Mouse (Mus musculus): ENCODE measurements around the gene Fxyd5.

Fxyd5 gene

GRCm38 (mm10) chr7:31041023-31041407 lies 1.3 kb downstream of the Fxyd5 start:
- DNase-seq (ENCODE audit: low spot score in 2 of 2) = no peak

- no peak for DNase-seq (ENCODE audit: low spot score in 2 of 2)
Observed at GRCm38 (mm10) chr7:31040281-31041022, 1.8 kb downstream of the Fxyd5 start.

GRCm38 (mm10) chr7:31039011-31039410 lies 3.3 kb downstream of the Fxyd5 start:
- DNase-seq (ENCODE audit: low spot score in 2 of 2) = no peak

- DNase-seq (ENCODE audit: low spot score in 2 of 2) = no peak
Observed at GRCm38 (mm10) chr7:31037675-31038074, 4.6 kb downstream of the Fxyd5 start.

- DNase-seq (ENCODE audit: low spot score in 2 of 2) = no peak
Observed at GRCm38 (mm10) chr7:31036917-31037316, 5.4 kb downstream of the Fxyd5 start.

GRCm38 (mm10) chr7:31035291-31035690 lies 7.0 kb downstream of the Fxyd5 start:
- DNase-seq (ENCODE audit: low spot score in 2 of 2) = no peak

GRCm38 (mm10) chr7:31034789-31035188 lies 7.5 kb downstream of the Fxyd5 start:
- DNase-seq (ENCODE audit: low spot score in 2 of 2) = no peak

GRCm38 (mm10) chr7:31033409-31034165 lies 8.7 kb downstream of the Fxyd5 start:
- DNase-seq (ENCODE audit: low spot score in 2 of 2) = no peak

GRCm38 (mm10) chr7:31031731-31032130 lies 10.6 kb downstream of the Fxyd5 start:
- no peak for DNase-seq (ENCODE audit: low spot score in 2 of 2)

GRCm38 (mm10) chr7:31030717-31031116 lies 11.6 kb downstream of the Fxyd5 start:
- no peak for DNase-seq (ENCODE audit: low spot score in 2 of 2)

- DNase-seq (ENCODE audit: low spot score in 2 of 2) = no peak
Observed at GRCm38 (mm10) chr7:31028609-31029008, 13.7 kb downstream of the Fxyd5 start.

- DNase-seq (ENCODE audit: low spot score in 2 of 2) = peak; percentile 68 to 81
Observed at GRCm38 (mm10) chr7:31017104-31017901, 25.0 kb downstream of the Fxyd5 start.

- no peak for DNase-seq (ENCODE audit: low spot score in 2 of 2)
Observed at GRCm38 (mm10) chr7:31012971-31013370, 29.3 kb downstream of the Fxyd5 start.

- DNase-seq (ENCODE audit: low spot score in 2 of 2) = no peak
Observed at GRCm38 (mm10) chr7:31008889-31009288, 33.4 kb downstream of the Fxyd5 start.

- DNase-seq (ENCODE audit: low spot score in 2 of 2) = no peak
Observed at GRCm38 (mm10) chr7:31008175-31008574, 34.1 kb downstream of the Fxyd5 start.

GRCm38 (mm10) chr7:31007775-31008174 lies 34.5 kb downstream of the Fxyd5 start:
- no peak for DNase-seq (ENCODE audit: low spot score in 2 of 2)

- DNase-seq (ENCODE audit: low spot score in 2 of 2) = no peak
Observed at GRCm38 (mm10) chr7:31002650-31003049, 39.6 kb downstream of the Fxyd5 start.

- peak; percentile 43 to 68 for DNase-seq (ENCODE audit: low spot score in 2 of 2)
Observed at GRCm38 (mm10) chr7:31000505-31001020, 41.7 kb downstream of the Fxyd5 start.

- DNase-seq (ENCODE audit: low spot score in 2 of 2) = no peak
Observed at GRCm38 (mm10) chr7:30996491-30996890, 45.8 kb downstream of the Fxyd5 start.

- DNase-seq (ENCODE audit: low spot score in 2 of 2) = no peak
Observed at GRCm38 (mm10) chr7:30993986-30994385, 48.3 kb downstream of the Fxyd5 start.

GRCm38 (mm10) chr7:30992148-30992547 lies 50.1 kb downstream of the Fxyd5 start:
- no peak for DNase-seq (ENCODE audit: low spot score in 2 of 2)

GRCm38 (mm10) chr7:30988519-30989162 lies 53.6 kb downstream of the Fxyd5 start:
- no peak for DNase-seq (ENCODE audit: low spot score in 2 of 2)
